Mouse (Mus musculus): ENCODE results near the gene Isyna1. TPM values are rescaled to one million over a fixed set of nuclear protein-coding genes. Genes with fewer than 3 reads are reported as not detected.

The Isyna1 gene
- polyA plus RNA-seq, 1 experiment from 2014 or later, result 127 TPM

DNA sequence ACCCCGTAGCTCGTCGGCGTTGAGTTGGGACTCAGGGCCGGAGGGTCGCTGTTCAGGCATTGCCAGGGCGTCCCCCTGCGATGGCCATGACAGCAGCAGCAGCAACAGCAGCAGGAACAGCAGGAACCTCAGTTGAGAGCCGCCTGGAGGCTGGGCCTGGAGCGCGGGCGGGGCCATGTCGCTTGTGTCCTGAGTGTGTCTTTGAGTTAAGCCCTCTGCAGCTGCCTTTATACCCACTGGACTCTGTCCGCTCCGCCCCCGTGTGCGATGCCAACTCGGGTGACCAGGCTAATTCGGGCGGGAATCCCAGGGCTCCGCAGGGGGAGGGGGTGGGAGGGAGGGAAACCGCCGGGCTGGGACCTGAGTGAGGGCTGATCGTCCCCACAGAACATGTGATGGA is 37.3 kb downstream of the Isyna1 start:
- peaks cover 30% of the 10 kb centered on the region for H3K4me1 ChIP-seq
- H3K36me3 ChIP-seq, result no peaks in the 10 kb centered on the region
- no peak for ATAC-seq (ENCODE audit: insufficient read depth, low FRiP score, low read depth)
- H3K27ac ChIP-seq, result no peak overlapping the region
- peak overlapping the region; percentile 9; the same call in 1 of the 2 replicates for H3K4me3 ChIP-seq (replicated peaks)
- 13% methylated on average over 23 of the region's 24 CpGs for WGBS
- no peaks in the 10 kb centered on the region for H3K27me3 ChIP-seq (replicated peaks)
- H3K4me2 ChIP-seq, result peak overlapping the region; percentile 84
- H3K9me3 ChIP-seq, result no peaks in the 10 kb centered on the region
- no peak overlapping the region for H3K9ac ChIP-seq

DNA sequence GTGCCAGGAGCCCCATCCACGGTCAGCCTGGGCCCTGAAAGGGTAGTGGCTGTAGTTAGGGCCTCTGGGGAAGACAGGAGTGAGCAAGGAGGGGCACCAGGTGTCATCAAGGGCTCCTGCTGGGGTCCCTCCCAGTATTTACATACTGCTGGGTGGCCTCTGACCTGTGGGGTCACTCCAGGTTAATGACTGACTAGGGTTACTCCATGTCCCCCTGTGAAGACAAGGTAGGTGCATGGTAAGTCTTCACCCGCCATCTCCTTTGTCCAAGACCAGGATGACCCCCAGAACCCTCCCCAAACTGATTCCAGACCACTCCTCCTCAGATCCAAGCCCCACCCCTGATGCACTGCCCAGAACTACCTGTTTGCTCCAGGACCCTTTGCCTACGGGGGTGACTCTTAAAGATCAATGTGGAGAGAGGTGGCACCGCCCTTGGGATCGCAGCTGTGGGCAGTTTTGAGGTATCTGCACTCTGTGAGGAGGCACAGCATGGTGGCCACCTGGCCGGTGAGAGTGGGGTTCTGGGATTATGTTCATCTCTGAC is 38.2 kb downstream of the Isyna1 start, which contains the start of gene Gdf15:
Gene Gdf15, minus strand, starts transcription at position 111 of the 547 bp plus-strand sequence.
- Histone ChIP-seq H3K27me3 (replicated peaks) (no peaks in the 10 kb centered on the region), H3K4me2 (peak within 1 kb of the TSS; percentile 84), H3K36me3 (no peaks in the 10 kb centered on the region), H3K4me1 (peaks cover 30% of the 10 kb centered on the region), H3K9me3 (no peaks in the 10 kb centered on the region), H3K9ac (0 out of 2 replicates have a peak within 1 kb of the TSS, but pooled peaks have one; percentile 1), H3K27ac (no peak within 1 kb of the TSS), H3K4me3 (replicated peaks) (peak within 1 kb of the TSS; percentile 9; the same call in 1 of the 2 replicates)
- ATAC-seq (ENCODE audit: insufficient read depth, low FRiP score, low read depth), result no peak
- WGBS, result 61% methylated on average over 6 of the region's 6 CpGs

DNA sequence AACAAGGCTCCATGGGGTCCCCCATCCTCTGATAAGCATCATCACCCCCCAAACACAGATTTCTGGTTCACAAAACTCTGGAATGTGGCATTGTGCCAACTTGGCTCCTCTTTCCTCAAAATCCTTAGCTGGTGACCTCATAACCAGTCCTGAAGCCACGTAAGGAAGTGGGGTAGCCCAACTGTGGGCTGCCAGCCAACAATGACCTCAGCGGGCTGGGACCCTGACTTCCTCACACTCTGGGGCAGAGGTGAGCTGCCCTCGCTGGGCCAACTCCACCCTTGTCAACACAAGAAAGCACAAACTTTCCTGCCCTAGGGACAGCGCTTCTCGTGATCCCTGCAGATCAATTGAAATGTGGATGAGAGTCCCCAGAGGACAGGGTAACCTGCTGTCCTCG is 39.9 kb downstream of the Isyna1 start:
- Histone ChIP-seq H3K4me2 (no peak overlapping the region), H3K9me3 (no peaks in the 10 kb centered on the region), H3K27ac (no peak overlapping the region), H3K4me1 (peaks cover 40% of the 10 kb centered on the region), H3K9ac (no peak overlapping the region), H3K4me3 (replicated peaks) (no peak overlapping the region), H3K36me3 (no peaks in the 10 kb centered on the region), H3K27me3 (replicated peaks) (no peaks in the 10 kb centered on the region)
- 50% methylated on average over 6 of the region's 6 CpGs for WGBS
- no peak for ATAC-seq (ENCODE audit: insufficient read depth, low FRiP score, low read depth)

DNA sequence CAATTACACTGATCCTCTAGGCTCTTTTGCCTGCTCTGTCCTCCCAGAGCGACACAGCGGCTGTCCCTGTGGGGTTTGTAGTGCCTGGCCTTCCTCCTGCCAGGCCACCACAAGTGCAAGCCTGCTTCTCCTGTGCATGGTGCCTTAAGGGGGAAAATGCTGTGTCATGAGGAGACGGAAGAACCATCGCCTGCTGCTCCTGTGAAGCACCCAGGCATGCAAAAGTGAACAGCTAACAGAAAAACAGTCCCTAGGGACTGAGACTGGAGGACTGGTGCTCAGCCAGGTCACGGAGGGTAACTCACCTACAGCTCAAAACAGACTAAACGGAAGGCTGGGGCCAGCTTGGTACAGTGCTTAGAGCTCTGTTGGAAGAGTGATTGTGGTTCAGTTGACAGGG is 41.4 kb downstream of the Isyna1 start:
- H3K27me3 ChIP-seq (replicated peaks), result no peaks in the 10 kb centered on the region
- no peaks in the 10 kb centered on the region for H3K36me3 ChIP-seq
- WGBS, result 73% methylated on average over 6 of the region's 6 CpGs
- no peak overlapping the region for H3K9ac ChIP-seq
- 0 out of 2 replicates have a peak overlapping the region, but pooled peaks have one; percentile 4 for H3K27ac ChIP-seq
- H3K4me3 ChIP-seq (replicated peaks), result no peak overlapping the region
- H3K4me1 ChIP-seq, result peaks cover 30% of the 10 kb centered on the region
- H3K9me3 ChIP-seq, result no peaks in the 10 kb centered on the region
- H3K4me2 ChIP-seq, result no peak overlapping the region
- ATAC-seq (ENCODE audit: insufficient read depth, low FRiP score, low read depth), result no peak

DNA sequence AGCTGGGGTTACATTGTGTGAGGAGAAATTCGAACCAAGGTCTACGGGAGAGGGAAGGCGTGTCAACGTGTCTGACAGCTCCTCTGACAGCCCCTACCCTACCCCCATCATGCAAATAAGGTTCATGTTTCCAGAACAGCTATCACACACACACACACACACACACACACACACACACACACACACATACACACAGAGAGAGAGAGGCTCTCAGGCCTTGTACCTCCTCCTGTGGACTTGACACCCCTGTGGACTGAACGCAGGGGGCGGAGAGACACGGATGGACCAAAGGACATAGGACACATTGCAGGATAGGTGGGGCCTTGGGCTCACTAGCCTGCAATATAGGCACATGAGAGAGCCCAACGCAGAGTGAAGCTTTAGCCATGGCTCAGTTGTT is 42.7 kb downstream of the Isyna1 start:
- H3K4me3 ChIP-seq (replicated peaks), result no peak overlapping the region
- peak; percentile 30; the same call in 1 of the 2 replicates for ATAC-seq (ENCODE audit: insufficient read depth, low FRiP score, low read depth)
- H3K4me2 ChIP-seq, result no peak overlapping the region
- H3K4me1 ChIP-seq, result peaks cover 22% of the 10 kb centered on the region
- H3K27me3 ChIP-seq (replicated peaks), result no peaks in the 10 kb centered on the region
- H3K9ac ChIP-seq, result no peak overlapping the region
- H3K9me3 ChIP-seq, result no peaks in the 10 kb centered on the region
- no peak overlapping the region for H3K27ac ChIP-seq
- WGBS, result 56% methylated on average over 8 of the region's 8 CpGs
- H3K36me3 ChIP-seq, result no peaks in the 10 kb centered on the region

DNA sequence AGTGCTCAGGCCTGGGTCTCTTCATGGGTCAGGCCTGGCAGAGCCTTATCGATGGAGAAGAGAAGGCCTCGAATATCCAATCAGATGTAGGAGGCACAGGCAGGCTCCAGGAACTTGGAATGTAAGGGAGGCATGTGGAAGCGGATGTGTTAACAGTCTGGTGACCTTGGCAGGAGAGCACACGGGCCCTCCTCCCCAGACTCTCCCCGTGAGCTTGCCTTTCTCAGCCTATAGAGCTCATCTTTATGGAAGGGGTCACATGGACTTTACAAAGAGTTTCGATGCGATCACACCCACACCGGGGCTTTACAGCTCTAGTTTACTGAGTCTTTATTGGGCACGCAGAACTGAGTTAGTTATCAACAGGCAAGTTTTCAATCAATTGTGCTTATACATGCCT is 44.6 kb downstream of the Isyna1 start:
- no peak overlapping the region for H3K4me2 ChIP-seq
- no peaks in the 10 kb centered on the region for H3K27me3 ChIP-seq (replicated peaks)
- no peak overlapping the region for H3K9ac ChIP-seq
- no peaks in the 10 kb centered on the region for H3K9me3 ChIP-seq
- no peak for ATAC-seq (ENCODE audit: insufficient read depth, low FRiP score, low read depth)
- no peak overlapping the region for H3K4me3 ChIP-seq (replicated peaks)
- H3K4me1 ChIP-seq, result peaks cover 16% of the 10 kb centered on the region
- 65% methylated on average over 9 of the region's 9 CpGs for WGBS
- no peaks in the 10 kb centered on the region for H3K36me3 ChIP-seq
- H3K27ac ChIP-seq, result no peak overlapping the region; the same call in 1 of the 2 replicates

DNA sequence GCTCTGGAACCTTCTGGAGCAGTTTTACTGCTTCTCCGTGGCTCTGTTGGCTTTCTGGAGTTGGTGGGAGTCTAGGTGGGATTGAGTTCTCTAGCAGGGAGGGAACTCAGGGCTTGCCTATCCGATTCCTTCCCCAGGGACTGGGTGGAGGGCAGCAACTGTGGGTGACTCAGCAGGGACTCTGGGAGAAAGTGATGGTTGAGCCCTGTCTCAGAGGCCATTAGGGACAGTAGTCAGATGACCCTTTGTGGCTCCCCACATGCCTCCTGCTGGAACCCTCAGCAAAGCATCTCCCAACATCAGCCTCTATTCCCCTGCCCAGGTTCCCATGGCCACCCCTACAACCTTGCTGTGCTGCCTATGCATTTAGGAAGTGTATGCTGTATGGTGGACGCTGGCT is 48.8 kb downstream of the Isyna1 start:
- ATAC-seq (ENCODE audit: insufficient read depth, low FRiP score, low read depth), result no peak
- H3K9me3 ChIP-seq, result no peaks in the 10 kb centered on the region
- no peak overlapping the region for H3K4me2 ChIP-seq
- H3K27me3 ChIP-seq (replicated peaks), result no peaks in the 10 kb centered on the region
- WGBS, result 61% methylated on average over 3 of the region's 3 CpGs
- peaks cover 27% of the 10 kb centered on the region for H3K4me1 ChIP-seq
- H3K9ac ChIP-seq, result no peak overlapping the region
- no peaks in the 10 kb centered on the region for H3K36me3 ChIP-seq
- no peak overlapping the region for H3K27ac ChIP-seq
- no peak overlapping the region for H3K4me3 ChIP-seq (replicated peaks)

DNA sequence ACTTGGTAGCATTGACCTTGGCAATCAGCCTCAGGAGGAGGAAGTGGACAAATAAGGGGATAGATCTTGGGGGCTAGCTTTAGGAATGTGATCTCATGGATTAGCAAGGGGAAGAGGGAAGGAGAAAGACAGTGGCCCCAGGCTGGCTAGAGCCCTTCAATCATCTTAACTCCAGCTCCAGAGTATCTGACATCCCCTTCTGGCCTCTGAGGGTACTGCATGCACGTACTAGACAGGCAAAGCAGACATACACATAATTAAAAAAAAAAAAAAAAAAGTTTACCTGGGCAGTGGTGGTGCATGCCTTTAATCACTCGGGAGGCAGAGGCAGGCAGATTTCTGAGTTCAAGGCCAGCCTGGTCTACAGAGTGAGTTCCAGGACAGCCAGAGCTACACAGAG is 49.9 kb downstream of the Isyna1 start:
- WGBS, result 85% methylated on average over 2 of the region's 2 CpGs
- Histone ChIP-seq H3K9ac (no peak overlapping the region), H3K27ac (no peak overlapping the region), H3K4me1 (peaks cover 25% of the 10 kb centered on the region), H3K36me3 (no peaks in the 10 kb centered on the region), H3K4me2 (no peak overlapping the region), H3K9me3 (no peaks in the 10 kb centered on the region), H3K4me3 (replicated peaks) (no peak overlapping the region), H3K27me3 (replicated peaks) (no peaks in the 10 kb centered on the region)
- ATAC-seq (ENCODE audit: insufficient read depth, low FRiP score, low read depth), result no peak

DNA sequence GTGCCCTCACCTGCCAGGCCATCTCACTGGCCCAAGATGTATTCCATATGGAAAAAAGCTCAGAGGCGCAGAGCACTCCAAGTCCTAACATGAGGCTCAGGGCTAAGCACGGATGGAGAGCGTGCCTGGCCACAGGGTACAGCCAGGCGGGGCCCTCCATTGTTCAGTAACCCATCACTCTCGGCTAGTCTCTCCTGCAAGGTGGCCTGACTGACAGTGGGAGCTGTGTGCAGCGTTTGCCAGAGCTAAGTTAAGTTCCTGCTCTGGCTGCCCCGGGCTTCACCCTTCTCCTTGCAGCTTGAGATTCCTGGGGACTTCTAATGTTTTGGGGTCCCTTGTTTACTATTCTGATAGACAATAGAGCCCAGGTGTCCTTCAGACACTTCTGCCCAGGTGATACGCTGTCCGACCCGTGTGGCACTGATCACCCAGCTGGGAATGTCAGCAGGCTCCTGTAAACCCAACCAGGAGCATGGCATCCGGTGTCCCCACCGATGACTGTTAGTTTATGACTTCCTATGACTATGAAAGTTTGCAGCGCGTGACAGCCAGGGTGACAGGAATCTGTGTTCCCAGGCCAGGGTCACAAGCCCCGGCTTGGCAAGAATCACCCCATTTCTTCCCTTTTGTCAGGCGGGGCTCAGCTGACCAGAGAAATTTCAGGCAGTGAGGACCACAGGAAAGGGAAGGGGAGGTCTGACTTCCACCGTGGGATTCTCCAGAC is 51.5 kb downstream of the Isyna1 start:
- Histone ChIP-seq H3K27me3 (replicated peaks) (no peaks in the 10 kb centered on the region), H3K36me3 (no peaks in the 10 kb centered on the region), H3K27ac (no peak overlapping the region), H3K9ac (no peak overlapping the region), H3K4me1 (peaks cover 34% of the 10 kb centered on the region), H3K4me2 (no peak overlapping the region), H3K9me3 (no peaks in the 10 kb centered on the region), H3K4me3 (replicated peaks) (no peak overlapping the region)
- WGBS, result 49% methylated on average over 17 of the region's 17 CpGs
- no peak for ATAC-seq (ENCODE audit: insufficient read depth, low FRiP score, low read depth)

DNA sequence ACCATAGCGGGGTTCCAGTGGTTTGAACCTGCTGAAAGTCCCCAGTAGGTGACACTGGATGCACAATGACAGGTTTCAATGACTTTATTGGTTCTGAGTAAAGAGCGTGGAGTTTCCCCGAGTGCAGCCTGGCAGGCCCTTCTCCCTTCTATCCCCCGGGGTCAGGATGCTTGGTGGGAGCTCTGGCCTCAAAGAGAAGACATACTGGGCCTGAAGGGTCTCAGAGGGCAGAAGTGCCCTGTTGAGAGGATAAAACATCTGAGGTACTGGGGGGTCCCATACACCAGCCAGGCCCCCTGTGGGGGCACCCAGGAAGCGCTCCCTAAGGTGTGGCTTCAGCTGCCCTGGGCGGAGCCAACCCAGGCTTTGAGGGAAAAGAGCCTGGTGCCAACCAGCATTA is 52.2 kb downstream of the Isyna1 start:
- Histone ChIP-seq H3K4me3 (replicated peaks) (no peak overlapping the region), H3K9ac (no peak overlapping the region), H3K9me3 (no peaks in the 10 kb centered on the region), H3K27ac (no peak overlapping the region), H3K4me2 (no peak overlapping the region), H3K27me3 (replicated peaks) (no peaks in the 10 kb centered on the region), H3K4me1 (peaks cover 34% of the 10 kb centered on the region), H3K36me3 (no peaks in the 10 kb centered on the region)
- ATAC-seq (ENCODE audit: insufficient read depth, low FRiP score, low read depth), result no peak
- WGBS, result 81% methylated on average over 6 of the region's 6 CpGs

DNA sequence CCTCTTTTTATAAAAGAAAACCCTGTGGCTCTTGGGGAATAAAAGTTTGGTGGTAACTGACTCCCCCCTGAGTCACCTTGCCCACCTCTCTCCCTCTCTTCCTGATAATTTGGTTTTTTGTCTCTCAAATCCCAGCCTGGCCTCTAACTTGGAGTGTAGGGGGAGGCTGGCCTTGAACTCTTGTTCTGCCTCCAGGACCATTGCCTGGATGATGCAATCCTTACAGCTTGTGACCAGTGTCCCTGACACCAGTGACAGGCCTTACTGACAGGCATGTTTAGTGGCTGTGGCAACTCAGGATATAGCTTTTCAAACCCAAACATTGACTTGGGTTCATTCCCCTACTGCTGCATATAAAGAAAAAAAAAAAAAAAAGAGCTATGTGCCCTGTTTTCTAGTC is 52.6 kb downstream of the Isyna1 start:
- peaks cover 34% of the 10 kb centered on the region for H3K4me1 ChIP-seq
- H3K9ac ChIP-seq, result no peak overlapping the region
- no peak overlapping the region for H3K4me2 ChIP-seq
- no peak overlapping the region for H3K27ac ChIP-seq
- H3K9me3 ChIP-seq, result no peaks in the 10 kb centered on the region
- no peaks in the 10 kb centered on the region for H3K27me3 ChIP-seq (replicated peaks)
- no peak overlapping the region for H3K4me3 ChIP-seq (replicated peaks)
- no peak for ATAC-seq (ENCODE audit: insufficient read depth, low FRiP score, low read depth)
- peaks cover 1% of the 10 kb centered on the region; the same call in 1 of the 2 replicates for H3K36me3 ChIP-seq
